17 mouse cellular contexts compared by ENCODE assay signal in the genomic region with DNA sequence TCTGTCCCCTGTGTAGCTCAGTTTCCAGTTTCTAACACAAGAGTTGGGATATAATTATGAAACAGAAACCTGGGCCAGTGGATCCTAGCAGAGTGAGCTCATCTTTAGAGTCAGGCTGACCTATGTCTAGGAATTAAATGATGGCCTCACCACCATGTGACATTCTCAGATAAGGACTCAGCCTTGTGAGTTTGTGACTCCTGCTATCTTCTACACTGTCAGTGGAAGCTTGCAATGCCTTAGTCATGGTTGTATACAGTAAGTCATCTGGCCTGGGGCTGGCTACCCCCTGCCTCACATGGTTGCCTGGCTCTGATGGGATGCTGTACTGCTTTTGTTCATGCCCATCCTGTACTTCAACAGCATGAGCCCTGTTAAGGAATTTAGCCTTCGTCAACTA.
DNase-seq lines count a peak whose midpoint lies in the region; ATAC-seq and TF ChIP-seq lines count a peak whose summit lies in the region.
"Had no signal": no experiment of that assay in that cellular context is flagged by ENCODE, and none has a peak within 500 bp of the region (broad histone marks: within the 10 kb centered on the region; RNA-seq: fewer than 3 reads in every experiment).

No protein-coding gene starts in this region.

- no peaks in the 10 kb centered on the region for H3K9me3 ChIP-seq in intestine, postnatal 0 days (ENCODE audit: control insufficient read depth)
- H3K9me3 ChIP-seq in intestine, embryonic 15.5 days, result no peaks in the 10 kb centered on the region
- H3K9me3 ChIP-seq in liver, embryonic 16.5 days (replicated peaks; ENCODE audit: control insufficient read depth, low read length), result no peaks in the 10 kb centered on the region
- H3K9me3 ChIP-seq: embryonic facial prominence, embryonic 12.5 days; forebrain, embryonic 15.5 days had no signal

- no peaks in the 10 kb centered on the region for H3K4me1 ChIP-seq in intestine, postnatal 0 days (replicated peaks; ENCODE audit: control insufficient read depth, insufficient read depth, low read length)
- H3K4me1 ChIP-seq in intestine, embryonic 15.5 days (replicated peaks), result no peaks in the 10 kb centered on the region
- no peaks in the 10 kb centered on the region for H3K4me1 ChIP-seq in liver, embryonic 16.5 days (ENCODE audit: control insufficient read depth, low read depth, low read length)
- H3K4me1 ChIP-seq: embryonic facial prominence, embryonic 12.5 days; heart, embryonic 12.5 days had no signal

- peak; percentile 15 for DNase-seq in c-Kit-negative CD71-positive TER-119-positive erythroid progenitor cells, embryonic 14.5 days (ENCODE audit: low read depth, low spot score)
- DNase-seq in urinary bladder, postnatal 4 days (ENCODE audit: low spot score in 2 of 2), result no peak
- DNase-seq in testis, postnatal 10 days (ENCODE audit: low spot score), result no peak
- no peak for DNase-seq in layer of hippocampus, adult 2 months (ENCODE audit: low spot score in 2 of 2)
- DNase-seq: adrenal gland, postnatal 10 days; cerebellum, adult 2 months; cerebellum, postnatal 10 days; gastrocnemius, postnatal 14 days; heart, postnatal 36 days had no signal

- H3K27ac ChIP-seq in intestine, postnatal 0 days (ENCODE audit: low read depth, low read length), result no peak overlapping the region
- H3K27ac ChIP-seq in intestine, embryonic 15.5 days, result no peak overlapping the region
- no peak overlapping the region for H3K27ac ChIP-seq in liver, embryonic 16.5 days (ENCODE audit: low read length)
- H3K27ac ChIP-seq in layer of hippocampus, adult 2 months, result no peak overlapping the region
- H3K27ac ChIP-seq: embryonic facial prominence, embryonic 12.5 days; forebrain, embryonic 15.5 days had no signal

- H3K4me3 ChIP-seq in intestine, postnatal 0 days (ENCODE audit: low read depth, low read length), result no peak overlapping the region
- H3K4me3 ChIP-seq in intestine, embryonic 15.5 days (replicated peaks), result no peak overlapping the region
- no peak overlapping the region for H3K4me3 ChIP-seq in liver, embryonic 16.5 days (ENCODE audit: low read depth, low read length)
- H3K4me3 ChIP-seq in layer of hippocampus, adult 2 months, result no peak overlapping the region
- H3K4me3 ChIP-seq: embryonic facial prominence, embryonic 12.5 days; forebrain, embryonic 15.5 days; heart, embryonic 12.5 days had no signal

- ATAC-seq in intestine, postnatal 0 days, result peak; percentile 66
- ATAC-seq in intestine, embryonic 15.5 days, result no peak
- ATAC-seq in common myeloid progenitor, adult 5-6 weeks (replicated peaks; ENCODE audit: low read depth, poor library complexity, severe bottlenecking), result peak; percentile 42; the same call in 1 of the 2 replicates
- peak; percentile 73 for ATAC-seq in liver, embryonic 16.5 days (ENCODE audit: low read depth)
- ATAC-seq: forebrain, embryonic 15.5 days; hindbrain, embryonic 16.5 days had no signal

- H3K4me2 ChIP-seq in intestine, postnatal 0 days (replicated peaks; ENCODE audit: low read depth), result no peak overlapping the region
- H3K4me2 ChIP-seq in intestine, embryonic 15.5 days (replicated peaks), result no peak overlapping the region
- no peak overlapping the region for H3K4me2 ChIP-seq in liver, embryonic 16.5 days (ENCODE audit: low read depth, low read length)
- H3K4me2 ChIP-seq: embryonic facial prominence, embryonic 12.5 days; forebrain, embryonic 15.5 days; heart, embryonic 12.5 days had no signal

- WGBS in intestine, postnatal 0 days, result 79% methylated on average over 1 of the region's 1 CpGs
- 84% methylated on average over 1 of the region's 1 CpGs for WGBS in intestine, embryonic 15.5 days
- WGBS in liver, embryonic 16.5 days (ENCODE audit: insufficient replicate concordance), result 62% methylated on average over 1 of the region's 1 CpGs

- H3K9ac ChIP-seq in intestine, postnatal 0 days (ENCODE audit: low read depth, low read length), result no peak overlapping the region
- H3K9ac ChIP-seq in intestine, embryonic 15.5 days, result no peak overlapping the region
- H3K9ac ChIP-seq in liver, embryonic 16.5 days (ENCODE audit: low read depth, low read length), result no peak overlapping the region
- H3K9ac ChIP-seq: embryonic facial prominence, embryonic 12.5 days; forebrain, embryonic 15.5 days; heart, embryonic 12.5 days had no signal

- H3K36me3 ChIP-seq in intestine, postnatal 0 days (ENCODE audit: control insufficient read depth, insufficient read depth), result no peaks in the 10 kb centered on the region
- no peaks in the 10 kb centered on the region for H3K36me3 ChIP-seq in intestine, embryonic 15.5 days
- H3K36me3 ChIP-seq in liver, embryonic 16.5 days (ENCODE audit: control insufficient read depth, insufficient read depth), result no peaks in the 10 kb centered on the region
- H3K36me3 ChIP-seq: embryonic facial prominence, embryonic 12.5 days; forebrain, embryonic 15.5 days; heart, embryonic 12.5 days had no signal

- H3K27me3 ChIP-seq in intestine, postnatal 0 days (replicated peaks; ENCODE audit: control insufficient read depth, insufficient read depth, low read length), result no peaks in the 10 kb centered on the region
- H3K27me3 ChIP-seq in intestine, embryonic 15.5 days (replicated peaks), result no peaks in the 10 kb centered on the region
- no peaks in the 10 kb centered on the region for H3K27me3 ChIP-seq in liver, embryonic 16.5 days (ENCODE audit: control insufficient read depth, insufficient read depth, low read depth, low read length)
- H3K27me3 ChIP-seq: embryonic facial prominence, embryonic 12.5 days; forebrain, embryonic 15.5 days; heart, embryonic 12.5 days had no signal

- no peak for TF ChIP-seq CTCF in intestine, postnatal 0 days (IDR thresholded peaks at IDR 0.05; ENCODE audit: low read depth)
- no peak for TF ChIP-seq CTCF in layer of hippocampus, adult 2 months (conservative IDR thresholded peaks at IDR 0.05)
